Mouse (Mus musculus) mesoderm, embryonic 11.5 days (tissue): ENCODE measurements at regions not wholly inside any gene's neighbourhood (a gene's known extent, or its start where the extent isn't known, plus 50 kb on each side); places are given as distances from the start of the nearest gene placed in this dataset.

Experiments
- DNase-seq: peaks from one replicate; pipeline ENCODE4 v3.0.0-alpha.2; 2012; ENCODE audit warnings: low read depth, low spot score

- DNase-seq = no peak
Measured at GRCm38 (mm10) chr15:36348348-36348747, 659.2 kb downstream of the Zfp706 start.

- no peak for DNase-seq
Measured at GRCm38 (mm10) chr15:36347333-36347845, 660.2 kb downstream of the Zfp706 start.

GRCm38 (mm10) chr15:36346126-36346525 lies 661.4 kb downstream of the Zfp706 start:
- DNase-seq = no peak

- no peak for DNase-seq
Measured at GRCm38 (mm10) chr15:36345413-36345812, 662.2 kb downstream of the Zfp706 start.

GRCm38 (mm10) chr15:36339971-36340550 lies 667.5 kb downstream of the Zfp706 start:
- DNase-seq = no peak

GRCm38 (mm10) chr15:36338766-36339165 lies 668.8 kb downstream of the Zfp706 start:
- no peak for DNase-seq

- DNase-seq = no peak
Measured at GRCm38 (mm10) chr15:36336857-36337256, 670.7 kb downstream of the Zfp706 start.

- DNase-seq = no peak
Measured at GRCm38 (mm10) chr15:36335116-36335515, 672.5 kb downstream of the Zfp706 start.

- no peak for DNase-seq
Measured at GRCm38 (mm10) chr15:36334436-36335113, 673.0 kb downstream of the Zfp706 start.

GRCm38 (mm10) chr15:36333857-36334256 lies 673.7 kb downstream of the Zfp706 start:
- DNase-seq = no peak

GRCm38 (mm10) chr15:36333265-36333664 lies 674.3 kb downstream of the Zfp706 start:
- DNase-seq = no peak
